Mouse (Mus musculus) T-cell, adult 2 months (primary cell): Measurements from ENCODE around the gene Jak2.

Experiments used
- DNase-seq: peaks from one replicate; pipeline ENCODE4 v3.0.0; 2022; ENCODE audit warnings: low spot score

Jak2 gene

DNA sequence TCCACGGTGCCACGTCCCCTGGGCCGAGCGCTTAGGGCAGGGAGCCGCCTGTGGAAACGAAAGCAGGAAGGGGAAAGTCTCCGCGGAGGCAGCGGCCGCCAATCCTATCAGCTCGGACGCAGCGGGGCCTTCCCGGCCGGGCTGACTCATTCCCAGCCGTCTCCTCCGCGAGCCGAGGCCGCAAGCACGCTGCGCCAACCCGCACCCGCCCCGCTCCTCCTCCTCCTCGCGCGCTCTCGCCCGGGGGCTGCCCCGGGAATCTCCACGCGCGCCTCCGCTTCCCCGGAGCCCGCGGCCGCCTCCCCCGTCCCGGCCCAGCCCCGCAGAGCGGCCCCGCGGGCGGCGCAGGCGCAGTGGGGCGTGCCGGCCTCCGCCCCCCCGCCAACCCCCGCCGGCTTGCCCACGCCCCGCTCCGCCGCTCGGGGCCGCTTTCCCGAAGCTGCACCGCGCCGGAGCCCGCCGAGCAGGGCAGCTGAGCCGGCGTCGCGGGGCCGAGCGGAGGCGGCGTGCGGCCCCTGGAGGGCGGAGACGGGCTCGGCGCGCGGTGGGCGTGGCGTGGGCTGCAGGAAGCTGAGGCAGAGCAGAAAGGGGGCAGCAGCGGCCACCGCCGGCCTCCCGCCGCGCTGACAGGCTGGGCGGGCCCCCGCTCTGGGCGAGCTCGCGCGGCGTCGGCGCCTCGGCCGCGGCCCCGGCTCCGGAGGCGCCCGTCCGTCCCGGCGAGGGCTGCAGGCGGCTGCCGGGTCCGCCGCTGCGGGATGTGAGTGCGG is at the start of gene Jak2:
TSS of gene Jak2 (plus strand) at position 638 of the 767 bp plus-strand sequence.
- DNase-seq, result peak; percentile 86

DNA sequence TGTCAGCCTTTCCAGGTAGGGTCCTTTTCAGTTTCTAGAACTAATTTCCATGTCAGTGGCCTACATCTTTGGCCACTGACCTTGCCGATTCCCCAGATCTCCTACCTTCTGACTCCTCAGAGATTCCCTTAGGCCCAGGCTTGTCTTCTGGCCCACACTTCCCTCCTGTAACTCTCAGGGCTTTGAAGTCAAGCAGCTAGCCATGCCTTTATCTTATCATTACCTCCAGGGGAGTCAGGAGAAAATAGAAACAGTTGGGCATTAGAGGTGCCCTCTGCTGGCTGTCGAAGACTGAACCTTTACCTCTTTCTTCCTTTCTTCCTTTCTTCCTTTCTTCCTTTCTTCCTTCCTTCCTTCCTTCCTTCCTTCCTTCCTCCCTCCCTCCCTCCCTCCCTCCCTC is 48.3 kb upstream of the Jak2 start:
- DNase-seq, result no peak

DNA sequence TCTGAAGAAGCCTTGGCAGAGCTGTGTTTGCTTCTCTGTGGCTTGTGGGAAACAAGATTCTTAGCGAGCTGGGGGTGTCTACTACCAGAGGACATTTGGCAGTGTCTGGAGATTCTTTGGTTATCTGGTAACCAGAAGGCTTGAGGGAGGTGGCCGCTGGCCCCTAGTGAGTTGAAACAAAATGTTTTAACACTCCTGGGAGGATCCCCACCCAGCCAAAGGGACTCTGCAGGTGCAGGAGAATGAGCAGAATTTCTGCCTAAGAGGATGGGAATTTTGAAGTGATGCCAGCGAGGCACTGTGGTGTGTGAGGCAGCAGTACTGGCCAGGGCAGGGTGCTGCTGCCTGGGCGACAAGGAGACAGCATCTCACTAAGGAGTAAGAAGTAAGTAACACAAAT is 47.0 kb upstream of the Jak2 start:
- DNase-seq, result no peak

DNA sequence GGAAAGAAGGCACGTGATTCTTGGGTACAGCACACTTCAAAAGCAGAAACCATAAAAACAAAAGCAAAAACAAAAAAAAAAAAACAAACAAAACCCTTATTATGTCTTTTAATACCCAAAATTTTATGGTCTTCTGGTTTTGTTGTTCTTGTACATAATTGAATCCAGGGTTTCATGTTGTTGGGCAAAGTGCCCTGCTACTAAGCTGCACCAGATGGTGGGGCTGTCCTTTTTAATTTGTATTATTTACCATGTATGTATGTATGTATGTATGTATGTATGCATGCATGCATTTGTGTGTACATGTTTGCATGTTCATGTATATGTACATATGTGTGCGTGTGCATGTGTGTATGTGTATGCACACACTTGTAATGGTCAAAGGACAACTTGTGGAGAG is 46.4 kb upstream of the Jak2 start:
- no peak for DNase-seq

DNA sequence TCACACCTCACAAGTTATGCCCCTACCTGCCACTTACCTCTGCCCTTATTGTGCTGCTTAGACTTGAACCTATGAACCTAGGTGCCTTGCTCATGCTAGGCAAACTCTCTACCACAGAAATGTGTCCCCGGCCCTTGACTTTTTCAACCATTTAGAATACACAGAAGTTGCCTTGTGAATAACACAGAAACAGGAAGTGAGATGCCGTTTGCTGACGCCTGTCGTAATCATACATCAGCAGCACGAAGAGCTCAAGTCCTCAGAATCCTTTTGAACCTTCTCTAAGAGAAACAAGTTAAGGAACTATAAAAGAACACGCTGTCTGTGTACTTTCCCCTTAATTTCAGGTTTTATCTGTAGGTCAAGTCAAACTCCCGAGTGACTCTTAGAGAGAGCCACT is 41.7 kb upstream of the Jak2 start:
- DNase-seq, result peak; percentile 54

DNA sequence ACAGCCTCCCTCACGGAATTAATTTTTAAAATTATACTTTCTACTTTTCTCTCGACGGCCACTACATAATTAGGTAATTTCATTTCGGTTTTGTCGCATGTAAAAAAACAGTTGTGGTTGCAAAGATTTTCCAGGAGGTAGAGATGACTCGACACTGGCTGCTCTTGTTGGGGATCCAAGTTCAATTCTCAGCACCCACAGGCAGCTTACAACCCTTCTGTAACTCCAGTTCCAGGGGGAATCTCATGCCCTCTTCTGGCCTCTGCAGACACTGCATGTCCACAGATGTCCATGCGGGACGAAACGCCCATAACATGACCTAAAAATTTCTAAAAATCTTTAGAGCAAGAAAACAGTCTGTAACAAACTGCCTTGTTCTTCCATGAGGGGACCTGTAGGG is 41.3 kb upstream of the Jak2 start:
- peak; percentile 9 for DNase-seq

DNA sequence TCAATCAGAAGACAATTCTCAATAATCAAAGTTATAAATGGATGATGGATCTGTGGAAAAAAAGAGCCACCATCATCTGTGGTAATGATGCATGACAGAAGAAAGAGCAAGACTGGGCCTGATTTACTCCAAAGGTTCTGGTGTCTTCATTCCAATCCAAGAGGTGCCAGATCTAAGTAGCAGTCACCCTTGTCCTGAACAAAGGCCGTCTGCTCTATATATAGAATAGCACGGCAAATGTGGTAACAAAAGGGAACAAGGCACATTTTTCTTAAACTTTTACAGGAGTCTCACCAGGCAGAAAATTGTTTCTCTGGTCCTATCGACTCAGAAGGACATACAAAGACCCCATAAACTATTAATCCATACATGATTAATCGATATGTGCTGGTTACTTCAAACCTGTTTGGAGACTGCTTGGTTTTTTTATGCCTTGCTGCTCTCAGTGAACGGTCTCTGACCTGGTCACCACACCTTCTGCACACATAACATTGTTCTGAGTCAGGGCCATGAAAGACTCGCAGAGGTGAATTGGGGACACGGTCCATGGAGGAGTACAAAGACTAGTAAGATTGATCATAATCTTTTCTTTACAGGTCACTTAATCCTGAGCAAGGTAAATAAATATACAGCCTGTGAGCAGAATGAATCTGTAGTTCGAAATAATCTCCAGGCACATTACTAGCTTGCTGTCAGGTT is 35.7 kb upstream of the Jak2 start:
- DNase-seq, result no peak

DNA sequence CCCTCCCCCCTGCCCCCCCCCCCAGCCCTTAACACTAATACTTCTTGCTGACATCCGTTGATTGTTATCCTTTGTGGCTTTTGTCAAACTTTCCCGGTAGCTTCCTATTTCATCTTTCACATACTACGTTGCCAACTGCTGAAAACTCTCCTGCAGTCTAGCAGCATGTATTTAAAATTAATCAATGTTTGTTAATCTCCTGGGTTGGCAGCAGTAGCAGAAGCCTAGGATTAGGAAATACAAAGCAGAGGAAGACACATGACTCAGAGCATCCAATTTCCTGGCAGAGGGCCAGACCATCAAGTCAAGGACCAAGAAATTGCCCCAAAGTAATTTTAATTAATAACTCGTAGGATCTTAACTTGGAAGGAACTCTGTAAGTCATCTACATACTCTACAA is 29.8 kb upstream of the Jak2 start:
- DNase-seq, result no peak

DNA sequence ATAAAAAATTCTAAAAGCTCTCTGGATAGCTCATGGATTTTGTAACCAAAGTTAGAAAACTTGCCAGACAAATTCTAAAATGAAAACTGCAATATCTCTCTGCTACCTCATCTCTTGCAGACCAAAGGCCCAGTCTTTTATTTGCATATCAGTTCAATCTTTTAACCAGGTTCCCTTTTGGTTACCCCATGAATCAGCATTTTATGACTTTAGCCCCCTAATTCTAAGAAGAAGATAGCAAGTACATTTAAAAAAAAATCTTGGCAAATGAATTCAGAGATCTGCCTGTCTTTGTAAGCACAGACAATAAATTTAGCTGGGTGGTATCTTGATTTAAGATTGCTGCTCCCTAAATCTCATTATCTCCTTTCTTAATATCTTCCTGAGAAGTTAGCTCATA is 26.7 kb upstream of the Jak2 start:
- DNase-seq, result no peak

DNA sequence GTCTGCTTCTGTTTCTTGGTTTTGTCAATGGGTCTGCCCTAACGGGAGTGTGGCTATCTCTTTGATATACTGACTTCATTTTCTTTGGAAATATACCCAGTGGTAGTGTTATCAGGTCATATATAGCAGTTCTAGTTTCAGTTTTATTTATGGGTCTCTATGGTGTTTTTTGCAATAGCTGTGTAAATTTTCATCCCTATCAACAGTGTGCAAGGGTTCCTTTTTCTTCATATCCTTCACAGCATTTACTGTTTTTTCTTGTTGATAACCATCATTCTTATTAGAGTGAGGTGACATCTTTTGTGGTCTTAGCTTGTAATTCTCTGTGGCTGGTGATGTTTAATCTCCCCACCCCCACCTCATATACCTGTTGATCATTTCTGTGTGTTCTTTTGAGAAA is 24.6 kb upstream of the Jak2 start:
- DNase-seq, result no peak

DNA sequence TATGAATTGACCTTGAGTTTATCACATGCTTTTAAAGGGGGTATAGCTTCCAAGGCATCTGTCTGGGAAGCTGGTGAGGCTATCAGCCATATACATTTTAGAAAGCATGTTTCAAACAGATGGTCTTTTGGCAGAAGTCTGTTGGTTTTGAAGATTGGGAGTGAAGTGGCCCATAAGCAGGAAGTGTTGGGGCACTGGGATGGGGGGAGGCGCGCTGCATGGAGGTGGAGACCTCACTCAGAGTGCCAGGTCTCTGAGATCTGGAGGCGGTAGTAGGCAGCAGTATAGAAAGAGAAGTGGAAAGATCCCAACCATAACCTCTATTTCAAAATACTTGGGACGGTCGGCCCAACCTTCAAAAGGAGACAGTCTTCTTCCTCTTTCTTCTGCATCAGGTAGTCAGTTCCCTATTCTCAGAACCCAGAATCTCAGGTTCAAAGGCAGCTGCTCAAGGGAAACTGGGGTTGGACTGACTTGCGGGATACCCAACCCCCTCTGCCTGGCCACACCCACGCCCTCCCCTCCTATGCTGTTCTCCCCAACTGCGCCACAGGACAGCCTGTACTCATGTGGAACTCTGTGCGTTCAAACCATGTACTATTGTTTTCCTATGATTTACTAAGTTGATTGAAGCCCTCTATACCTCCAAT is 23.6 kb upstream of the Jak2 start:
- DNase-seq, result peak; percentile 22

DNA sequence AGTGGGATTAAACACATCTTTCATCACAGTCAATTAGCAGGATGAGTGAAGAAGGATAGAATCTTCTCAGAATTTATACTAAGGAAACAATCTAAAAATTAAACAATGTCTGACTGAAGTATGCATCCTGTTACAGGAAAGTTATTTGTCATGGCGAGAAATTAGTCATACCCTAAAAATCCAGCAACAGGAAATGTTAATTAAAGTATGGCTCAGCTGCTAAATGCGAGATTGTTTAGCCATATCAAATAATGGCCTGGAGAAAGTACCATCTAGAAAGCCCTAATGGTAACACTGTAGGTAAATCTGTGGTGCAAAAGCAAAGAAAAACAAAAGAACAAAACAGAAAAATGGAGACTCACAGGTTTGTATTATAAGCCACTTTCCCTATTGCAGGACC is 22.6 kb upstream of the Jak2 start:
- DNase-seq, result no peak

DNA sequence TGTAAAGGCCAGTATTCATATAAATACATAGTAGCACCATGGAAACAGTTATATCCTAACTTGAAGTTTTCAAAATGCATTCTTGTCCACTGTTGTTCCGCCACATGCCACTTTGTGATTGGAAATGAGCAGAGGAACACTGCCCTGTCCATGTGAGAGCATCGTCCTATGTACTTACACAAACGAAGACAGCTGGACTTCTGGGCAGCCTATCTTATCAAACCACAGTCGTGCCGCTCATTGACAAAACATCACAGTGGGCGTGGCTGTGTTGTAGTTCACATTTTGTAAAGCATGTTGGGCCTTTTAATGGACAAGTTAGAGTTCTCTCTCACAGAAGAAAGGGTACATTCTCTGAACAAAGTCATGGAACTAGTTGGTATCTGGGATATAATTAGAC is 18.9 kb upstream of the Jak2 start:
- no peak for DNase-seq

DNA sequence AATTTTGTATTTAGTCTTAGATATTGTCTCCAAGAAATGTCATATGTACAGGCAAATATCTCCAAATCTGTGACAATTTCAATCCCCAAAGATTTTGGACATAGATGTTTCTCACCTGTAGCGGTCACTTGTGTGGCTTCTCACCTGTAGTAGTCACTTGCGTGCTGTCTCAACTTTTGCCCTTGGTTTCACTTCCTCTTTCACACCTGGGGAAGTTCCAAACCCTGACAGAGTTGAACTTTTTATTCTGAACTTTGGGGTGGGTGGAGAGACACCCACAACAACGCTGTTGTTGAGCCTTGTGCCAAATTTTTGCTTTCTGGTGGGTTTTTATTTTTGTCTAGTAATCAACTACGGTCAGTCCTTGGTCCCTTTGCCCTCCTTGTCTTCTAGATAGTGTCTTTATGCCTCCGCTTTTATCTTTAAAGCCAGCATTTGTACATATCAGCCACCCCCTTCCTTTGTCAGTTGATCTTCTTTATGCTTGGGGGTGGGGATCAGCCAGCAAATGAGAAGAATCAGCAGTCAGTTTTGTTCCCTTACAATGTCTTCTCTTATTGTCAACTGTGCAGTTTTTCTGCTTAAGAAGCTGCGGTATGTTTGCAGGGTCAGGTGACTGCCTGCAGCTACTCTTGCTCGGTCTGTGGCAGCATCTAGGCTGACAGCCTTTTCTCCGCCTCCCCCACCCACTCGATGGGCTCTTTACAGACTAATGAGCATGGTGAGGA is 14.8 kb upstream of the Jak2 start:
- peak; percentile 54 for DNase-seq

DNA sequence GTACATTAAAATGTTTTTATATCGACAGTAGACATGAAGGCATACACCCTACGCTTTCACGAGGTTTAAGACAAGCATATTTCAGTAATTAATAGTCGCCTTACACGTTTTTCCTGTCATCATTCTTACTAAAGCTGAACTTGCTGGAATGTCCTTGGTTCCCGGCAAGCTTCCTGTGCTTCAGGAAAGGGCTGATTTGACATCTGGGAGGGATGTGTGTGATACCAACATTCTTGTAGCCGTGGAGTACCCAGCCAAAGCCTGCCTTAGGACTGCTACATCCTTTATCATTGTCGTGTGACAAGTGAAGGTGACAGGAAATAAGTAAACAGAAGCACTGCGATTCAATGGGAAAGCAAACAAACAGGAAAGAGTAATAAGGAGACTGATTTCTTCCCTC is 13.5 kb upstream of the Jak2 start:
- DNase-seq, result no peak

DNA sequence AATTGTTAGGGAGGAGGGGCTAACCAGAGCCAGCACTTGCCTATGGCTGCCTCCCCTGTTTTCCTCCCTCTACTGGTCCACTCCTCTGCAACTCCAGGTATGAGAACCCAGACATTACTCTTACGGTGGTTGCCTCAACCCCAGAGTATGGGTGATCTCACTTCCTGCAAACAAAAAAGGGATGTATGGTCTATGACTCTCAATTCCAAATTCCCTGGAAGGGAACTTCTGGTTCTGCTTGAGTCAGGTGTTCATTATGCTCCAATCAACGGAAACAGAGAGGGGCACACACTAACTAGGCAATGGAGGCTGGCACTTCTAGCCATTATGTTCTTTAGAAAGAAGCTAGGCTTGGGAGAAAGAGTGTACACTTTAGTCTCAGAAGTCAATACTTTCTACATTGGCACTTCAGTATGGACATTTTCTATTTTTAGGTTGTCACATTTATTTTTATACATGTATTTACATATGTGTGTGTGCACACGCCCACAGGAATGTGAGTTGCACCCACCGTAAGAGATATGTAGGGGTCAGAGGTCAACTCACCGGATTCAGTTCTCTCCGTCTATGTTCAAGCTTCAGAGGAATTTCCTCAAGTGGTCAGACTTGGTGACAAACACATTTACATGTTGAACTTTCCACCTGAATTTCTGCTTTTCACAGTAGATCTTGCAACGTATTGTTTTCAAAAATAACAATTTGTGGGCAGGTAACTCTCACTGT is 12.0 kb upstream of the Jak2 start:
- no peak for DNase-seq

DNA sequence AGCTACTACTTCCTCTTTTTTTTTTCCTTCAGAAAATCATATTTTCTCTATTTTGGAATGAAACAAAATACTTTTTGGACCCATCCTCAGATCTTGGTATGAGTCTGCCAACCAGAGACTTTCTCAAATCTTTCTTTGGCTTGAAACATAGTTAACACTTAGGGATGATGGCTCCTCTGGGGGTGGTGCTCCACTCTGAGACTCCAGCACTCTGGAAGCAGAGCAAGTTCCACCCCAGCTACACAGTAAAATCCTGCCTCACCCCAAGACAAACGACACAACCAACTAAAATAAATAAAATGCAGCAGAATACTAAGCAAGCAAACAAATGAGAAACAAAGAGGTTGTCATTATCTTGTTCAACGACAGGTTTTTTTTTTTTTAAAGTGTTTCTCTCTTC is 11.0 kb upstream of the Jak2 start:
- DNase-seq, result no peak

DNA sequence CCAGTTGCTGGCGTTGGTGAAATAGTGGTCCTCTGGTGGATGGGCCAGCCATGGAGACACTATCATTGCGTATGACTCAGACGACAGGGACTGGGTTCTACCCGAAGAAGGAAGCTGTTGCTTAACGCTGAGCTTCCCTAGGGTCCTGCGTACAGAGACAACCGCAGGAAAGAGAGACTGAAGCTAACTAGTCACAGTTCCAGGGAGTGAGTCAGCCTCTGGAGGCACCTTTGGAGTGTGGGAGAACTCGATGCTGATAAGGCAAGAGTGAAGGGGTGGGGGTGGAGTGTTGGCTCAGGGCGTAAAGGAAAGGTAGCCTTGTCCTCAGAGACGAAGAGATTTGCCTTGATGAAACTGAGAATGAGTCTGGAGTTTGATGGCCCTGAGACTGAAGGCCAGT is 10.0 kb upstream of the Jak2 start:
- no peak for DNase-seq

DNA sequence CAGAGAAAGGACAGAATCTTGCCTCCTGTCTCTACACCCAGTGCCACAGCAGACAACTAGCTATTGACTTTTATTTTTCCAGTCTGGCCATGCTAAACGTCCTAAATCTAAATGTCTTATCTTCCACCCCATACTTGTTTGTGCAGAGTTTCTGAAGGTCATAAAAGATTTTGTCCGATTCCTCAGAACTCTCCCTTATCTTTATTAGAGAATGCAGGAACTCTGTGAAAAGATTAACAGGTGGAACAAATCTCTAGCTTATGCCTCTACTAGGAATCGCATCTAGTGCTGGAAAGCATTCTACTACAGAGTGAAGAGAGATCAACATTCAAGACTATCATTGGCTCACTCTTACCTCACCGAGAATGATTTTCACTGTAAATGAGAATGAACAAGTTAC is 1.7 kb upstream of the Jak2 start:
- DNase-seq, result no peak

DNA sequence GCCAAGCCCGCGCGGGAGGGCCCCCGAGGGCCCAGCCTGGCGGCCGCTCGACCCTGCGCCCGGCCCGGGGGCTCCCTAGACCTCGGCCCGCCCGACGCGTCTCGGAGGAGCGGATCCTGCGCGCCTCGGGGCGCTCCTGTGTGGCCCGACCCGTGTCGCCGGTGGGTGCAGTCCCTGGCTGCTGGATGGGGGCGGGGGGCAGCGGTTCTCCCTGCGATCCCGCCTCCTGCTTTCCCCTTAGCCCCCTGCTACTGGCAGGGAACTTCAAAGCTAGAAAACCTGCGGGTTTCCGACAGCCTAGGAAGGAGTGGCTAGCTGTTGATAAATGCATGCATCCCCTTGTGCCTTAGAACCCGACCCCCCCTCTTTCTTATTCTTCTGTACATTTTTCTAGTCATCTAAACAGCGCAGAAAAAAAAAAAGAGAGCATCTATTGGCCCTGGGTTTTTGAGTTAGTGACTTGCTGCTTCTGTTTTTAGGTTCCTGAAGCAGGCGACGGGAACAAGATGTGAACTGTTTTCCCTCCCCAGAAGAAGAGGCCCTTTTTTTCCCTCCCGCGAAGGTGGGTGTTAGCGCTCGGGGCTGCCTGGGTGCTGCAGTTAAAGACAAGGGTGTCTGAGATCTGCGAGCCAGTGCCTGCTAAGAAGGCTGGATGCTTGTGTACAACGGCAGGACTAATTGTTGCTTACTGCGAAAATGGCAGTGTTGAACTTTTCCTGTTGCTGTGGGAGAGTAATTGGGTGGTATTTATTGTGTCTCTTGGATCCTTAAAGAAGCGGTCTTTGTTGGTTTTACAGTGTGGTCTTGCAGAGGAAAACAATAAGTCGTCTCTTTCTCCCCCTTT is 552 bp downstream of the Jak2 start:
- peak; percentile 41 for DNase-seq
